Mouse (Mus musculus): ENCODE results near the gene Lax1. TPM values are rescaled to one million over a fixed set of nuclear protein-coding genes. Genes with fewer than 3 reads are reported as not detected.
"Not testable (repeated sequence)": the region's sequence is repeated elsewhere in the genome, so short reads cannot be mapped to it uniquely, and the experiment has no call there.

The Lax1 gene
- polyA plus RNA-seq, 1 experiment = 0.56 TPM

DNA sequence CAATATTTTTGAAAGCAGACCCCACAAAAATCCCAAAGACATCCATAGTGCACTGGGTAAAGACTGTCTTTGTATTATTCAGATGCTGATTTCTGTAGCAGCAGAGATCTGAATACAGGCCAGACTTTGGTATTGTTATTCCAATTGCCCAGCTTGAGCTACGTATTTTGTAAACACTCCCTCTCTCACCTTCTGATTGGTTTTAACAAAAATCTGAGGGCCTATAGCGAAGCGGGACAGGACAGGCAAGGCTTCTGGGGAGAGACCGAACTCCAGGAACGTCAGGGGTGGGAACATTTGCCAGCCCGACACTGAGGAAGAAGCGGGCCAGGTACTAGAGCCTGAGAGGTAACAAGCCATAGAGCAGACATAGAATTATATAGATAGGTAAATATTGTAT lies 22.2 kb downstream of the Lax1 start:
- no peak overlapping the region for H3K27ac ChIP-seq (ENCODE audit: insufficient read depth, low read length)
- TF ChIP-seq POLR2A (IDR thresholded peaks at IDR 0.05; ENCODE audit: extremely low read depth, insufficient read depth, low read length) (no peak), CTCF (IDR thresholded peaks at IDR 0.05; ENCODE audit: extremely low read depth, insufficient read depth, low read length) (no peak)
- peaks cover 3% of the 10 kb centered on the region for H3K4me1 ChIP-seq (ENCODE audit: control insufficient read depth, insufficient read depth, low read length)
- no peak overlapping the region for H3K4me3 ChIP-seq (ENCODE audit: insufficient read depth, low read length)

DNA sequence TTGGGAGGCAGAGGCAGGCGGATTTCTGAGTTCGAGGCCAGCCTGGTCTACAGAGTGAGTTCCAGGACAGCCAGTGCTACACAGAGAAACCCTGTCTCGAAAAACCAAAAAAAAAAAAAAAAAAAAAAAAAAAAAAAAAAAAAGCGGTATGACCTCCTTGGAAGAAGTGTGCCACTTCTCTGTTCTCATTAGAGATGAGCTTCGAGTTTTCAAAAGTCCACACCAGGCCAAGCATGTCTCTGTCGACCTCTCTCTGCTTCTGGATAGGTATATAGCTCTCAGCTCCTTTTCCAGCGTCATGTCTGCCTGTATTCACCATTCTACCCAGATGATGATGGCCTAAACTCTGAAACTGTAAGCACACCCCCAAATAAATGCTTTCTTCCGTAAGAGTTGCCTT lies 24.2 kb downstream of the Lax1 start:
- H3K4me3 ChIP-seq (ENCODE audit: insufficient read depth, low read length); H3K27ac ChIP-seq (ENCODE audit: insufficient read depth, low read length); H3K4me1 ChIP-seq (ENCODE audit: control insufficient read depth, insufficient read depth, low read length): not testable (repeated sequence)

DNA sequence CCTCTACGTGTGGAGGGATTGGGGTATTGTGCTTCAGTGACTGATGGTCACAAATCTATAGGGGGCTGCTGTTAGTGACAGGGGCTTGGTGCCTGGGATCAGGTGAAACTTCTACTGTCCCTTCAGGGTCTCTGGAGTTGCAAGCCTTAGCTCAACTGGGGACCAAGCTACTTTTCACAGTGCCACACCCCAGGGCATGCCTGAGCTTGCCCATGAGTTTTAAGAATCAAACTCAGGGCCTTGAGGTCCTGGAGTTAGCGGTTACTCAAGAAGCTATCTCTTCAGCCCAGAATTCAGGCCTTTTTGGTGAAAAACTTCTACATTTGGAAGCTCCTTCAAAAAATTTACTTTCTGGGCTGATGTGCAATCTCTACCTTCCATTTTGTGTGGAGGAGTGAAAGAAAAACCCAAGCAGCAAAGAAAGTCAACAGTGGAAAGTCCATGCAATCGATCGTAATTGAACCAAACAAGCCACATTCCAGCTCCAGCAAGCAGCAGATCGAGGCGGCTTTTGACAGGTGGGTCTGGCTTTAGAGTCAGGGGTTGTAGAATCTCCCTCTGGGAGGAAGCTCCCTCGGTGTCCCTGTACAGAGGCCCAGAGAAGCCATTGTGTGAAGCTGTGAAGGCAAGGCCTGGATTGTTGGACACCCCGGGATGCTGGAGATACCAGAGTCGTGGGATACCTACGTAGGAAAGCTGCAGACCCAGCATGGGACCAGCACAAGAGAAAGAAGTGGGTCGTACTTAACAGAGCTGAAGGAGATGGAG lies 25.5 kb downstream of the Lax1 start:
- TF ChIP-seq CTCF (IDR thresholded peaks at IDR 0.05; ENCODE audit: extremely low read depth, insufficient read depth, low read length) = no peak
- no peak for TF ChIP-seq POLR2A (IDR thresholded peaks at IDR 0.05; ENCODE audit: extremely low read depth, insufficient read depth, low read length)
- Histone ChIP-seq H3K4me3 (ENCODE audit: insufficient read depth, low read length) (no peak overlapping the region), H3K27ac (ENCODE audit: insufficient read depth, low read length) (no peak overlapping the region), H3K4me1 (ENCODE audit: control insufficient read depth, insufficient read depth, low read length) (peaks cover 4% of the 10 kb centered on the region)

DNA sequence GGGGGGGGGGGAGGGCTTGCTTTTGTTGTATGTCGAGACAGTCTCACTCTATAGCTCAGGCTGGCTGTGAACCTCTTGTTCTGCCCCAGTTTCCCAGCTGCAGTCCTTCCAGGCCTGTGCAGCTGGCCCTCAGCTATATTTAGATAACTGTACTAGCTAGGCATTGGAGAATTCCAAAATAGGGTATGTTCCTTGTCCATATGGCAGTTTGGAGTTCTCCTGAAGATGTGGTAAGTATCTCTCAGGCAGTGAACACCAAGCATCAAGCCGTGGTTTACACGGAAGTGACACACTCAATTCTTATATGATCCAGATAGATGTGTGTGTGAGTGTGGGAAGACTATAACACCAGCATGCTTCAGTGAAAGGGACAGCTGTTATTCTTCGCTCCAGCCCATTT lies 26.5 kb downstream of the Lax1 start:
- TF ChIP-seq POLR2A (IDR thresholded peaks at IDR 0.05; ENCODE audit: extremely low read depth, insufficient read depth, low read length) (no peak), CTCF (IDR thresholded peaks at IDR 0.05; ENCODE audit: extremely low read depth, insufficient read depth, low read length) (no peak)
- Histone ChIP-seq H3K4me1 (ENCODE audit: control insufficient read depth, insufficient read depth, low read length) (peaks cover 9% of the 10 kb centered on the region), H3K27ac (ENCODE audit: insufficient read depth, low read length) (no peak overlapping the region), H3K4me3 (ENCODE audit: insufficient read depth, low read length) (no peak overlapping the region)

DNA sequence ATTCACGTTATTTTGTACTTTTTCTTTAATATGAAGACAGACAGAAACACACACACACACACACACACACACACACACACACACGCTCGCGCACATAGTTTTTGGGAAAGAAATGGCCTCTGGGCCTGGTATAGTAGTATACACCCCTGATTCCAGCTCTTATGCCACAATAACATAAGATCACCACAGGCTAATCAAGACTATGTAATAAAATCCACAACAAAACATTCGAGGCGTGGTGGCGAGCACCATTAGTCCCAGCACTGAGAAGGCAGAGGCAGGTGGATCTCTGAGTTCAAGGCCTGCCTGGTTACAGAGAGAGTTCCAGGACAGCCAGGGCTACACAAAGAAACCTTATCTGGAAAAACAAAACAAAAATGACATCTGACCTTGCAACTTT lies 27.0 kb downstream of the Lax1 start:
- TF ChIP-seq CTCF (IDR thresholded peaks at IDR 0.05; ENCODE audit: extremely low read depth, insufficient read depth, low read length) = no peak
- no peak for TF ChIP-seq POLR2A (IDR thresholded peaks at IDR 0.05; ENCODE audit: extremely low read depth, insufficient read depth, low read length)
- H3K4me1 ChIP-seq (ENCODE audit: control insufficient read depth, insufficient read depth, low read length) = peaks cover 10% of the 10 kb centered on the region
- H3K27ac ChIP-seq (ENCODE audit: insufficient read depth, low read length) = no peak overlapping the region
- H3K4me3 ChIP-seq (ENCODE audit: insufficient read depth, low read length) = no peak overlapping the region

DNA sequence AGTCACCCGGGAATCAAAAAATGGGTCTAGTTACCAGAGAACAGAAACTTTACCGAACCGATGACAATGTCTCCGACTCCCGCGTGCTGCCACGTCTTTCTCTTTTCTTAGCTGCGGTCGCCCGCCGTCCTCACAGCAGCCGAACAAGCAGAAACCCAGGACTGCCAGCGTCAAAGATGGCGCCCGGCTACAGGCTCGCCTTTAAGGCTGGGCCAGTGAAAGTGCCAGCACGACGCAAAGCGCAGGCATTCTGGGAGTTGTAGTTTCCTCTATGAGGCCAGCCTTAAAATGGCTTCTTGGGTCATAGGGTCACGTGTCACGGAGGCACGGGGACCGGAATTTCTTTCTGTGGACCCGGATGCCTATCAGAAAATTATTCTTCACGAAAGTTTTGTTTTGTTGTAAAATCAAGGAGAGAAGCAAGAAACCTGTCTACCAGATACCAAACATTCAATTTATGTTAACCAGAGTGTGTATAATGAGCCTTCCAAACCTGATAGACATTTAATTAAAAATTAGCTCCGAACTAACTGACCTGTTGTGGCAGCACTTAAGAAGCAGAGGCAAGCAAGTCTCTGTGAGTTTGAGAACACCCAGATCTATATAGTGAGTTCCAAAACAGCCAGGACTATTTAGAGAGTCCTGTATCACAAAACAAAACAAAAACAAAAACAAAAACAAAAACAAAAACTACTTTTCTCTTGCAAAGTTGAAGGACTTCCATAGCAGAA lies 28.5 kb downstream of the Lax1 start, which contains the start of gene Gm38394:
Gene Gm38394, minus strand, starts transcription at position 116 of the 731 bp plus-strand sequence.
- peak within 1 kb of the TSS; percentile 22; the same call in 1 of the 2 replicates for H3K27ac ChIP-seq (ENCODE audit: insufficient read depth, low read length)
- peak within 1 kb of the TSS; percentile 57 for H3K4me3 ChIP-seq (ENCODE audit: insufficient read depth, low read length)
- TF ChIP-seq POLR2A (IDR thresholded peaks at IDR 0.05; ENCODE audit: extremely low read depth, insufficient read depth, low read length) = peak; percentile 94
- no peak for TF ChIP-seq CTCF (IDR thresholded peaks at IDR 0.05; ENCODE audit: extremely low read depth, insufficient read depth, low read length)
- peaks cover 13% of the 10 kb centered on the region for H3K4me1 ChIP-seq (ENCODE audit: control insufficient read depth, insufficient read depth, low read length)

DNA sequence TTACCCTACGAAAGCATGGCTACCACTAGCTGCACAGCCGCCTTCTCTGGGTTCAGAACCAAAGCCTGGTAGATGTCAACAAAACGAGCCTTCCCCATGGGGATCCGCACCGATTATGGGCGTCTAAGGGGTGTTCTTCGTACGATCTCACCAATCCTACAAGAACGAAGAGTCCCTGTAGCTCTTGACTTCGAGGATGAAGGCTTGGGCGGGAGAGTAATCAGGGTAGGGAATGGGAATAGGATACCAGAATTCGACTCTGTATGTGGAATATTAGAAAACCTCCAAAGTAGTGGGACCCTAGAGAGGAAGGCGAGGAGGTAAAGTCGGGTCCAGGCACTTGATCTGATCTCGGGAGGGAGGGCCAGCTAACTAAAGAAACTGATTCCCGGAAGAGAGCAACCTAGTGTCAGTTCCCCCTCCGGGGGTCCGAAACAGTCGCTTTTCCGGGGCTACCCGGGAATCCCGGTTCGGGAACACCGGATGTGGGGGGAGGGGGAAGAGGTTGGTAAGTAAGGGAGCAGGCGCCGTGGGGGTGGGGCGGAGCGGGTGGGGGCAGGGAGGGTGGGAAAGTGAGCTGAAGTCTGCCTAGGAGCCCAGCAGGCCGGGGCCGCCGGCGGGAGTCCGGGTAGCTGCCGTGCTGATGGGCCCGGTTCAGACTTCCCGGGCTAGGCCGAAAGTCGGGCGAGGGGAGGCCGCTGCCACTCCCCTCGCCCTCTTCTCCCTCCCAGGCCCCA lies 29.3 kb downstream of the Lax1 start, which contains the start of gene Zbed6:
Gene Zbed6, minus strand, starts transcription at position 420 of the 737 bp plus-strand sequence.
- peak within 1 kb of the TSS; percentile 57 for H3K4me3 ChIP-seq (ENCODE audit: insufficient read depth, low read length)

DNA sequence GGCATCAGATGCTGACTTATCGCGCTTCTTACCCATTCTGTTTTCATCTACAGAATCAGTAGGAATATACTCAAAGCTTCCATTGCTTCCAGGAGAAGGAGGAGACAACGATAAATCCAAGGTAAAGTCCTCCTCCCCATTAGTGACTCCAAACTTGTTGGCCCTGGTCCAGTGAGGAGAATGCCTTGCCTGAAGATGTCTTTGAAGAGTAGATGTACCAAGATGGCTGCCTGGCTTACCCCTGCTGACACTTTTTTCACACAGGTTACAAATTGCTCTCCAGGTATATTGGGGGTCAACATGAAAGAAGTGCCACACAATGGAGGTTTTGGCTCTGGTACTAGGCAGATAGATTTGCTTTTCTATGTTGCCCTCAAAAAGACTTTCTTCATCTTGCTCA lies 31.0 kb downstream of the Lax1 start:
- H3K4me1 ChIP-seq (ENCODE audit: control insufficient read depth, insufficient read depth, low read length) = peaks cover 15% of the 10 kb centered on the region
- no peak for TF ChIP-seq CTCF (IDR thresholded peaks at IDR 0.05; ENCODE audit: extremely low read depth, insufficient read depth, low read length)
- TF ChIP-seq POLR2A (IDR thresholded peaks at IDR 0.05; ENCODE audit: extremely low read depth, insufficient read depth, low read length) = no peak
- no peak overlapping the region for H3K27ac ChIP-seq (ENCODE audit: insufficient read depth, low read length)
- H3K4me3 ChIP-seq (ENCODE audit: insufficient read depth, low read length) = no peak overlapping the region

More for the DNA sequence above, 29.3 kb downstream of the Lax1 start, which contains the start of gene Zbed6:
- TF ChIP-seq POLR2A (IDR thresholded peaks at IDR 0.05; ENCODE audit: extremely low read depth, insufficient read depth, low read length) = no peak
- no peak for TF ChIP-seq CTCF (IDR thresholded peaks at IDR 0.05; ENCODE audit: extremely low read depth, insufficient read depth, low read length)
- H3K4me1 ChIP-seq (ENCODE audit: control insufficient read depth, insufficient read depth, low read length) = peaks cover 13% of the 10 kb centered on the region
- peak within 1 kb of the TSS; percentile 22; the same call in 1 of the 2 replicates for H3K27ac ChIP-seq (ENCODE audit: insufficient read depth, low read length)

DNA sequence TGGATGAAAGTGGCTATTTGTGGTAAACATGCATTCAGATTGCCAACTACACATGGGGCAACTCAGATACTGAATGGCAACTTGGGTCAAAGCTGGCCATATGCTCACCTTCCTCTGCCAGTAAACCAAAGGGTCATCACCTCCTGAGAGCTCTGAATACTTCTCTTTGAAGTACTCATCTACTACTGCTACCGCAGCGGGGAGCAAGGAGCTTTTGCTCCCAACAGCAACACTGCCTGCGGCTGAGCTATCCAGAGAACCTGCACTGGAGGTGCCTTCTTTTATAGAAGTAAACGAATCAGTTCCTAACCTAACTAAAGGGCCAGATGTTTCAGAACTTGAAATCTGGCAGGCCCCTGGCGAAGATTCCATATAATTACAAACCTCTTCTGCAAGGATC lies 33.1 kb downstream of the Lax1 start:
- Histone ChIP-seq H3K4me1 (ENCODE audit: control insufficient read depth, insufficient read depth, low read length) (peaks cover 12% of the 10 kb centered on the region), H3K27ac (ENCODE audit: insufficient read depth, low read length) (0 out of 2 replicates have a peak overlapping the region, but pooled peaks have one; percentile 45), H3K4me3 (ENCODE audit: insufficient read depth, low read length) (no peak overlapping the region)
- TF ChIP-seq CTCF (IDR thresholded peaks at IDR 0.05; ENCODE audit: extremely low read depth, insufficient read depth, low read length) = no peak
- no peak for TF ChIP-seq POLR2A (IDR thresholded peaks at IDR 0.05; ENCODE audit: extremely low read depth, insufficient read depth, low read length)
